Mouse (Mus musculus): ENCODE results near the gene Lmx1a. TPM values are rescaled to one million over a fixed set of nuclear protein-coding genes. Genes with fewer than 3 reads are reported as not detected.

The Lmx1a gene
- polyA plus RNA-seq, 1 experiment from 2014 or later, result 19.5 TPM

- ATAC-seq (ENCODE audit: low FRiP score, low read depth), result no peak
- H3K9me3 ChIP-seq, result no peaks in the 10 kb centered on the region
- no peak overlapping the region for H3K9ac ChIP-seq (replicated peaks)
- H3K36me3 ChIP-seq, result no peaks in the 10 kb centered on the region
- no peak overlapping the region for H3K27ac ChIP-seq (replicated peaks)
- no peak overlapping the region for H3K4me3 ChIP-seq
- no peak overlapping the region for H3K4me2 ChIP-seq (replicated peaks)
- no peaks in the 10 kb centered on the region for H3K4me1 ChIP-seq
- no peaks in the 10 kb centered on the region for H3K27me3 ChIP-seq
- WGBS, result 89% methylated on average over 3 of the region's 3 CpGs
Observed at GRCm38 (mm10) chr1:167831601-167832000, 142.6 kb downstream of the Lmx1a start.

GRCm38 (mm10) chr1:167854801-167855200 lies 165.8 kb downstream of the Lmx1a start:
- Histone ChIP-seq H3K27ac (replicated peaks) (no peak overlapping the region), H3K27me3 (no peaks in the 10 kb centered on the region), H3K36me3 (no peaks in the 10 kb centered on the region), H3K4me3 (no peak overlapping the region), H3K9ac (replicated peaks) (no peak overlapping the region), H3K9me3 (no peaks in the 10 kb centered on the region), H3K4me1 (peaks cover 3% of the 10 kb centered on the region; the same call in 1 of the 2 replicates), H3K4me2 (replicated peaks) (no peak overlapping the region)
- WGBS, result 73% methylated on average over 4 of the region's 4 CpGs
- ATAC-seq (ENCODE audit: low FRiP score, low read depth), result no peak

- Histone ChIP-seq H3K9ac (replicated peaks) (no peak overlapping the region), H3K36me3 (no peaks in the 10 kb centered on the region), H3K4me1 (no peaks in the 10 kb centered on the region), H3K27ac (replicated peaks) (no peak overlapping the region), H3K4me3 (no peak overlapping the region), H3K27me3 (no peaks in the 10 kb centered on the region), H3K9me3 (no peaks in the 10 kb centered on the region), H3K4me2 (replicated peaks) (no peak overlapping the region)
- WGBS, result 83% methylated on average over 1 of the region's 1 CpGs
- ATAC-seq (ENCODE audit: low FRiP score, low read depth), result no peak
Observed at GRCm38 (mm10) chr1:167872028-167872427, 183.0 kb downstream of the Lmx1a start.

- Histone ChIP-seq H3K4me3 (no peak overlapping the region), H3K4me1 (no peaks in the 10 kb centered on the region), H3K36me3 (no peaks in the 10 kb centered on the region), H3K9ac (replicated peaks) (no peak overlapping the region), H3K4me2 (replicated peaks) (no peak overlapping the region), H3K27me3 (no peaks in the 10 kb centered on the region), H3K9me3 (no peaks in the 10 kb centered on the region), H3K27ac (replicated peaks) (no peak overlapping the region)
- 70% methylated on average over 3 of the region's 3 CpGs for WGBS
- no peak for ATAC-seq (ENCODE audit: low FRiP score, low read depth)
Observed at GRCm38 (mm10) chr1:167874099-167874498, 185.1 kb downstream of the Lmx1a start.

- no peaks in the 10 kb centered on the region for H3K36me3 ChIP-seq
- no peaks in the 10 kb centered on the region for H3K9me3 ChIP-seq
- no peak overlapping the region for H3K4me2 ChIP-seq (replicated peaks)
- H3K4me3 ChIP-seq, result no peak overlapping the region
- H3K4me1 ChIP-seq, result no peaks in the 10 kb centered on the region
- no peak overlapping the region for H3K27ac ChIP-seq (replicated peaks)
- no peaks in the 10 kb centered on the region for H3K27me3 ChIP-seq
- no peak for ATAC-seq (ENCODE audit: low FRiP score, low read depth)
- WGBS, result 80% methylated on average over 4 of the region's 4 CpGs
- H3K9ac ChIP-seq (replicated peaks), result no peak overlapping the region
Observed at GRCm38 (mm10) chr1:167877931-167878330, 188.9 kb downstream of the Lmx1a start.

- Histone ChIP-seq H3K27me3 (no peaks in the 10 kb centered on the region), H3K9me3 (no peaks in the 10 kb centered on the region), H3K27ac (replicated peaks) (no peak overlapping the region), H3K9ac (replicated peaks) (no peak overlapping the region), H3K36me3 (no peaks in the 10 kb centered on the region), H3K4me3 (no peak overlapping the region), H3K4me1 (no peaks in the 10 kb centered on the region), H3K4me2 (replicated peaks) (no peak overlapping the region)
- WGBS, result 80% methylated on average over 11 of the region's 11 CpGs
- ATAC-seq (ENCODE audit: low FRiP score, low read depth), result no peak
Observed at GRCm38 (mm10) chr1:167878354-167878753, 189.3 kb downstream of the Lmx1a start.

- Histone ChIP-seq H3K36me3 (no peaks in the 10 kb centered on the region), H3K27me3 (peaks cover 9% of the 10 kb centered on the region), H3K27ac (replicated peaks) (no peak overlapping the region), H3K4me1 (peaks cover 6% of the 10 kb centered on the region), H3K9me3 (no peaks in the 10 kb centered on the region), H3K9ac (replicated peaks) (no peak overlapping the region), H3K4me2 (replicated peaks) (no peak overlapping the region), H3K4me3 (no peak overlapping the region)
- 97% methylated on average over 5 of the region's 5 CpGs for WGBS
- no peak for ATAC-seq (ENCODE audit: low FRiP score, low read depth)
Observed at GRCm38 (mm10) chr1:167885776-167886175, 196.7 kb downstream of the Lmx1a start.

- 70% methylated on average over 5 of the region's 5 CpGs for WGBS
- Histone ChIP-seq H3K4me1 (peaks cover 6% of the 10 kb centered on the region), H3K4me3 (no peak overlapping the region), H3K27me3 (peaks cover 9% of the 10 kb centered on the region), H3K9ac (replicated peaks) (no peak overlapping the region), H3K4me2 (replicated peaks) (peak overlapping the region; percentile 39), H3K27ac (replicated peaks) (no peak overlapping the region), H3K36me3 (no peaks in the 10 kb centered on the region), H3K9me3 (no peaks in the 10 kb centered on the region)
- ATAC-seq (ENCODE audit: low FRiP score, low read depth), result no peak
Observed at GRCm38 (mm10) chr1:167888120-167888519, 199.1 kb downstream of the Lmx1a start.

GRCm38 (mm10) chr1:167888816-167889215 lies 199.8 kb downstream of the Lmx1a start:
- H3K27me3 ChIP-seq, result peaks cover 9% of the 10 kb centered on the region
- H3K4me3 ChIP-seq, result peak overlapping the region; percentile 26
- no peak overlapping the region for H3K9ac ChIP-seq (replicated peaks)
- peak overlapping the region; percentile 39 for H3K4me2 ChIP-seq (replicated peaks)
- H3K4me1 ChIP-seq, result peaks cover 6% of the 10 kb centered on the region
- H3K27ac ChIP-seq (replicated peaks), result no peak overlapping the region
- ATAC-seq (ENCODE audit: low FRiP score, low read depth), result 0 out of 2 replicates have a peak, but pooled peaks have one; percentile 66
- 26% methylated on average over 9 of the region's 9 CpGs for WGBS
- H3K9me3 ChIP-seq, result no peaks in the 10 kb centered on the region
- no peaks in the 10 kb centered on the region for H3K36me3 ChIP-seq

GRCm38 (mm10) chr1:167896234-167896633 lies 207.2 kb downstream of the Lmx1a start:
- WGBS, result 36% methylated on average over 7 of the region's 7 CpGs

More at GRCm38 (mm10) chr1:167896234-167896633, 207.2 kb downstream of the Lmx1a start:
- H3K27ac ChIP-seq (replicated peaks), result no peak overlapping the region
- no peak overlapping the region for H3K9ac ChIP-seq (replicated peaks)
- peaks cover 11% of the 10 kb centered on the region for H3K27me3 ChIP-seq
- no peaks in the 10 kb centered on the region for H3K36me3 ChIP-seq
- no peak overlapping the region for H3K4me2 ChIP-seq (replicated peaks)
- ATAC-seq (ENCODE audit: low FRiP score, low read depth), result peak; percentile 54; the same call in 1 of the 2 replicates
- no peaks in the 10 kb centered on the region for H3K4me1 ChIP-seq
- H3K4me3 ChIP-seq, result no peak overlapping the region
- no peaks in the 10 kb centered on the region for H3K9me3 ChIP-seq

Other genes with a start within 250 kb of the Lmx1a start
- gene Lrrc52, start 222.5 kb upstream of the Lmx1a start, polyA plus RNA-seq (2016; fragmentation: Nextera tagmentation; extraction: Ambion mirVana), result not detected in 2 replicates
- 2.0 and 3.3 TPM in 2 replicates for gene Rxrg, start 90.9 kb upstream of the Lmx1a start, polyA plus RNA-seq (2016; fragmentation: Nextera tagmentation; extraction: Ambion mirVana)